Mouse (Mus musculus): ENCODE measurements around the gene Apopt1. TPM values are rescaled to one million over a fixed set of nuclear protein-coding genes. Genes with fewer than 3 reads are reported as not detected.

Apopt1 gene
- polyA plus RNA-seq, 1 experiment = 54.6 TPM

- Histone ChIP-seq H3K4me2 (ENCODE audit: low read depth) (no peak overlapping the region), H3K36me3 (ENCODE audit: control insufficient read depth, insufficient read depth) (no peaks in the 10 kb centered on the region), H3K4me3 (no peak overlapping the region), H3K79me2 (ENCODE audit: control insufficient read depth, insufficient read depth) (no peaks in the 10 kb centered on the region), H3ac (ENCODE audit: control insufficient read depth, insufficient read length) (no peak overlapping the region), H3K27me3 (ENCODE audit: control insufficient read depth, insufficient read depth, insufficient read length) (no peaks in the 10 kb centered on the region)
- TF ChIP-seq E2F4 (IDR thresholded peaks at IDR 0.05; ENCODE audit: insufficient read depth) (no peak), POLR2AphosphoS2 (IDR thresholded peaks at IDR 0.05; ENCODE audit: insufficient read length, low read depth) (no peak), USF1 (IDR thresholded peaks at IDR 0.05; ENCODE audit: low read depth) (no peak), REST (IDR thresholded peaks at IDR 0.05; ENCODE audit: insufficient read depth, insufficient read length) (no peak), MYOD1 (IDR thresholded peaks at IDR 0.05; ENCODE audit: control insufficient read depth in 1 of 3, insufficient read length in 2 of 3, low read depth in 2 of 3) (no peak), POLR2A (IDR thresholded peaks at IDR 0.05; ENCODE audit: insufficient read length, low read depth) (no peak), MAX (IDR thresholded peaks at IDR 0.05; ENCODE audit: low read depth) (no peak), TCF12 (IDR thresholded peaks at IDR 0.05; ENCODE audit: insufficient read depth, poor library complexity, severe bottlenecking) (no peak), SRF (IDR thresholded peaks at IDR 0.05; ENCODE audit: control insufficient read depth, insufficient read length, low read depth) (no peak)
Measured at GRCm38 (mm10) chr12:111737370-111737769, 24.3 kb downstream of the Apopt1 start.

- Histone ChIP-seq H3K36me3 (ENCODE audit: control insufficient read depth, insufficient read depth) (no peaks in the 10 kb centered on the region), H3K79me2 (ENCODE audit: control insufficient read depth, insufficient read depth) (no peaks in the 10 kb centered on the region), H3K27me3 (ENCODE audit: control insufficient read depth, insufficient read depth, insufficient read length) (no peaks in the 10 kb centered on the region), H3ac (ENCODE audit: control insufficient read depth, insufficient read length) (no peak overlapping the region), H3K4me2 (ENCODE audit: low read depth) (no peak overlapping the region), H3K4me3 (no peak overlapping the region)
- TF ChIP-seq USF1 (IDR thresholded peaks at IDR 0.05; ENCODE audit: low read depth) = peak; percentile 57
- TF ChIP-seq POLR2AphosphoS2 (IDR thresholded peaks at IDR 0.05; ENCODE audit: insufficient read length, low read depth) = no peak
- TF ChIP-seq REST (IDR thresholded peaks at IDR 0.05; ENCODE audit: insufficient read depth, insufficient read length) = no peak
- TF ChIP-seq MYOD1 (IDR thresholded peaks at IDR 0.05; ENCODE audit: control insufficient read depth in 1 of 3, insufficient read length in 2 of 3, low read depth in 2 of 3) = no peak
Measured at GRCm38 (mm10) chr12:111738754-111739153, 25.7 kb downstream of the Apopt1 start.

GRCm38 (mm10) chr12:111741338-111741737, 28.3 kb downstream of the Apopt1 start:
- Histone ChIP-seq H3K36me3 (ENCODE audit: control insufficient read depth, insufficient read depth) (no peaks in the 10 kb centered on the region), H3K4me2 (ENCODE audit: low read depth) (no peak overlapping the region), H3K27me3 (ENCODE audit: control insufficient read depth, insufficient read depth, insufficient read length) (no peaks in the 10 kb centered on the region), H3K4me3 (no peak overlapping the region), H3K79me2 (ENCODE audit: control insufficient read depth, insufficient read depth) (no peaks in the 10 kb centered on the region), H3ac (ENCODE audit: control insufficient read depth, insufficient read length) (no peak overlapping the region)
- TF ChIP-seq TCF3 (IDR thresholded peaks at IDR 0.05; ENCODE audit: insufficient read length, low read depth) (no peak), REST (IDR thresholded peaks at IDR 0.05; ENCODE audit: insufficient read depth, insufficient read length) (no peak), SRF (IDR thresholded peaks at IDR 0.05; ENCODE audit: control insufficient read depth, insufficient read length, low read depth) (no peak), TCF12 (IDR thresholded peaks at IDR 0.05; ENCODE audit: insufficient read depth, poor library complexity, severe bottlenecking) (no peak), CEBPB (IDR thresholded peaks at IDR 0.05; ENCODE audit: insufficient read depth, poor library complexity, severe bottlenecking) (no peak), E2F4 (IDR thresholded peaks at IDR 0.05; ENCODE audit: insufficient read depth) (no peak), MAX (IDR thresholded peaks at IDR 0.05; ENCODE audit: low read depth) (no peak)

- TF ChIP-seq SRF (IDR thresholded peaks at IDR 0.05; ENCODE audit: control insufficient read depth, insufficient read length, low read depth) = no peak
- TF ChIP-seq USF1 (IDR thresholded peaks at IDR 0.05; ENCODE audit: low read depth) = peak; percentile 73
- TF ChIP-seq MYOG (IDR thresholded peaks at IDR 0.05; ENCODE audit: control insufficient read depth in 1 of 3, insufficient read depth in 1 of 3, insufficient read length in 2 of 3, low read depth in 2 of 3) = peak in 1 of 3 experiments; percentile 3
- TF ChIP-seq POLR2A (IDR thresholded peaks at IDR 0.05; ENCODE audit: insufficient read length, low read depth) = no peak
- H3K4me3 ChIP-seq = no peak overlapping the region
Measured at GRCm38 (mm10) chr12:111743419-111743818, 30.4 kb downstream of the Apopt1 start.

GRCm38 (mm10) chr12:111743981-111744423, 30.9 kb downstream of the Apopt1 start:
- Histone ChIP-seq H3K4me2 (ENCODE audit: low read depth) (no peak overlapping the region), H3K4me3 (no peak overlapping the region), H3K27me3 (ENCODE audit: control insufficient read depth, insufficient read depth, insufficient read length) (no peaks in the 10 kb centered on the region), H3ac (ENCODE audit: control insufficient read depth, insufficient read length) (no peak overlapping the region), H3K79me2 (ENCODE audit: control insufficient read depth, insufficient read depth) (no peaks in the 10 kb centered on the region), H3K36me3 (ENCODE audit: control insufficient read depth, insufficient read depth) (no peaks in the 10 kb centered on the region)
- TF ChIP-seq MYOG (IDR thresholded peaks at IDR 0.05; ENCODE audit: control insufficient read depth in 1 of 3, insufficient read depth in 1 of 3, insufficient read length in 2 of 3, low read depth in 2 of 3) (no peak), MYOD1 (IDR thresholded peaks at IDR 0.05; ENCODE audit: control insufficient read depth in 1 of 3, insufficient read length in 2 of 3, low read depth in 2 of 3) (no peak), REST (IDR thresholded peaks at IDR 0.05; ENCODE audit: insufficient read depth, insufficient read length) (no peak), POLR2A (IDR thresholded peaks at IDR 0.05; ENCODE audit: insufficient read length, low read depth) (no peak), TCF12 (IDR thresholded peaks at IDR 0.05; ENCODE audit: insufficient read depth, poor library complexity, severe bottlenecking) (no peak), CEBPB (IDR thresholded peaks at IDR 0.05; ENCODE audit: insufficient read depth, poor library complexity, severe bottlenecking) (no peak), TCF3 (IDR thresholded peaks at IDR 0.05; ENCODE audit: insufficient read length, low read depth) (no peak), POLR2AphosphoS2 (IDR thresholded peaks at IDR 0.05; ENCODE audit: insufficient read length, low read depth) (no peak), SRF (IDR thresholded peaks at IDR 0.05; ENCODE audit: control insufficient read depth, insufficient read length, low read depth) (no peak), USF1 (IDR thresholded peaks at IDR 0.05; ENCODE audit: low read depth) (no peak), MAX (IDR thresholded peaks at IDR 0.05; ENCODE audit: low read depth) (no peak), E2F4 (IDR thresholded peaks at IDR 0.05; ENCODE audit: insufficient read depth) (no peak)

More at GRCm38 (mm10) chr12:111743419-111743818, 30.4 kb downstream of the Apopt1 start:
- Histone ChIP-seq H3K36me3 (ENCODE audit: control insufficient read depth, insufficient read depth) (no peaks in the 10 kb centered on the region), H3K79me2 (ENCODE audit: control insufficient read depth, insufficient read depth) (no peaks in the 10 kb centered on the region), H3ac (ENCODE audit: control insufficient read depth, insufficient read length) (no peak overlapping the region), H3K27me3 (ENCODE audit: control insufficient read depth, insufficient read depth, insufficient read length) (no peaks in the 10 kb centered on the region), H3K4me2 (ENCODE audit: low read depth) (no peak overlapping the region)

Measured in myocyte (in vitro differentiated cells).